Mouse (Mus musculus) lung, embryonic 15.5 days (tissue): Measurements from ENCODE around the gene Mast1. TPM values are rescaled to one million over a fixed set of nuclear protein-coding genes. Genes with fewer than 3 reads are reported as not detected.

Experiments used
- ATAC-seq: fragments of 200-750 bp; cut with Nextera tagmentation; 2 replicates; pipeline ENCODE4 v1.8.0; 2017; ENCODE audit warnings: moderate number of reproducible peaks, borderline replicate concordance; ENCODE audit not compliant: low FRiP score, low TSS enrichment; ENCODE audit errors: extremely low read depth
- H3K27ac ChIP-seq: fragments of 300-500 bp; sonication (generic); 2 replicates; pipeline ENCODE4 v1.5.1; 2015; ENCODE audit warnings: moderate library complexity, mild to moderate bottlenecking, inconsistent platforms
- H3K27me3 ChIP-seq: fragments of 300-500 bp; sonication (generic); 2 replicates; pipeline ENCODE4 v1.6.1; 2015; ENCODE audit warnings: inconsistent platforms
- H3K36me3 ChIP-seq: fragments of 300-500 bp; sonication (generic); 2 replicates; pipeline ENCODE4 v1.6.1; 2015; ENCODE audit warnings: inconsistent platforms
- H3K4me1 ChIP-seq: fragments of 300-500 bp; sonication (generic); 2 replicates; pipeline ENCODE4 v1.6.1; 2015; ENCODE audit warnings: inconsistent platforms
- H3K4me2 ChIP-seq: fragments of 300-500 bp; sonication (generic); 2 replicates; pipeline ENCODE4 v1.6.1; 2015; ENCODE audit warnings: inconsistent platforms, mild to moderate bottlenecking, moderate library complexity
- H3K4me3 ChIP-seq: fragments of 300-500 bp; sonication (generic); 2 replicates; pipeline ENCODE4 v1.5.1; 2015; ENCODE audit warnings: mild to moderate bottlenecking, inconsistent platforms
- H3K9ac ChIP-seq: fragments of 300-500 bp; sonication (generic); 2 replicates; pipeline ENCODE4 v1.6.1; 2015; ENCODE audit warnings: inconsistent platforms
- H3K9me3 ChIP-seq: fragments of 300-500 bp; sonication (generic); 2 replicates; pipeline ENCODE4 v1.6.1; 2016; ENCODE audit warnings: inconsistent platforms
- WGBS: fragments of 180-500 bp; shearing (Covaris S2); methylation state at CpG from one replicate; pipeline ENCODE4 v1.1.7; 2015; 5-methylcytosine and 5-hydroxymethylcytosine counted together
- polyA plus RNA-seq: library from polyadenylated mRNA; unstranded; fragments of >200 nt; fragmentation: Nextera tagmentation; extraction: Ambion mirVana; gene quantifications from 2 replicates; pipeline ENCODE4 v1.2.1, GENCODE M21; 2015

The Mast1 gene
- polyA plus RNA-seq, 1 experiment from 2014 or later: 0.49 TPM

DNA sequence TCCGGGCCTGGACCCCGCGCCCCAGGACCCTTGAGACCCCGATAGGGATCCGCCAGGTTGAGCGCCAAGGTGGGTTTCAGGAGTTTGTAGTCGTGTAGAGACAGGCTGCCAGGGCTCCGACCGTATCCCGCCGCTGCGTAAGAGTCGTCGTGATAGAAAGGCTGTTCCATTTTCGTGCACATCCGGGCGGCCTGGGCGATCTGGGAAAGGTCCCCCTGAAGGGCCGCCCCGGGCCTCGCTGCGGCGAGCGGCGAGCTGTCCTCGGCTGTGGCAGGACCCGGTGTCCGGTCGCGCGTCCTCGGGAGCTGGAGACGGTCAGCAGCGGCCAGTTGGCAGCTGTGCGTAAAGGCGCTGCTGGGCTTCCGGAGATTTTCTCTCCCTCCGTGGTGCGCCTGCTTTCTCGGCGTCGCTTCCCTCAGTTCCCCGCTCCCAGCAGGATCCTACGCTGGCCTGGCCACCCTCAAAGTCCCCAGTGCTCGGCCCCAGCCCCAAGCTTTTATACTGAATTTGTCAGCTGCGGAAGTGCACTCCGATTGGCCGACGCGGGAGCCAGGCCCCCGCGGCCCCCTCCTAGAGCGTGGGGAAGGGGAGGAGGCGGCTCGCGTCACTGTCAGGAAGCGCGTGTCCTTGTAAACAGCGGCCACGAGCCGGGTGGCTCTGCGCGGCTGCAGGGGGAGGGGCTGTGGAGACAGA is 41.2 kb upstream of the Mast1 start, which contains the start of gene Junb:
Junb (minus strand) TSS at position 471 of the 693 bp plus-strand sequence.
- Histone ChIP-seq H3K9me3 (no peaks in the 10 kb centered on the region), H3K4me3 (peak within 1 kb of the TSS; percentile 61), H3K9ac (peak within 1 kb of the TSS; percentile 81), H3K27ac (peak within 1 kb of the TSS; percentile 93), H3K36me3 (peaks cover 9% of the 10 kb centered on the region), H3K27me3 (no peaks in the 10 kb centered on the region), H3K4me1 (peaks cover 79% of the 10 kb centered on the region), H3K4me2 (peak within 1 kb of the TSS; percentile 99)
- WGBS: under 1% methylated on average over 63 of the region's 63 CpGs
- ATAC-seq: peak; percentile 63

GRCm38 (mm10) chr8:84977435-84978247 is 40.5 kb upstream of the Mast1 start:
- under 1% methylated on average over 68 of the region's 70 CpGs for WGBS
- peak overlapping the region; percentile 93 for H3K27ac ChIP-seq
- peaks cover 77% of the 10 kb centered on the region for H3K4me1 ChIP-seq
- H3K4me2 ChIP-seq: peak overlapping the region; percentile 99
- peak overlapping the region; percentile 81 for H3K9ac ChIP-seq
- peak overlapping the region; percentile 61 for H3K4me3 ChIP-seq
- no peak for ATAC-seq
- no peaks in the 10 kb centered on the region for H3K9me3 ChIP-seq
- peaks cover 17% of the 10 kb centered on the region for H3K36me3 ChIP-seq
- H3K27me3 ChIP-seq: no peaks in the 10 kb centered on the region

- 2% methylated on average over 25 of the region's 25 CpGs for WGBS
These were observed 39.7 kb upstream of the Mast1 start for GRCm38 (mm10) chr8:84976763-84977434.

GRCm38 (mm10) chr8:84976031-84976762 is 39.0 kb upstream of the Mast1 start:
- Histone ChIP-seq H3K4me1 (peaks cover 65% of the 10 kb centered on the region), H3K4me3 (peak overlapping the region; percentile 61), H3K9ac (peak overlapping the region; percentile 81), H3K9me3 (no peaks in the 10 kb centered on the region), H3K36me3 (peaks cover 31% of the 10 kb centered on the region), H3K4me2 (peak overlapping the region; percentile 99), H3K27me3 (no peaks in the 10 kb centered on the region), H3K27ac (peak overlapping the region; percentile 93)
- WGBS: 2% methylated on average over 60 of the region's 61 CpGs
- ATAC-seq: peak; percentile 71

More at GRCm38 (mm10) chr8:84976763-84977434, 39.7 kb upstream of the Mast1 start:
- Histone ChIP-seq H3K4me2 (peak overlapping the region; percentile 99), H3K36me3 (peaks cover 24% of the 10 kb centered on the region), H3K27me3 (no peaks in the 10 kb centered on the region), H3K9ac (peak overlapping the region; percentile 81), H3K27ac (peak overlapping the region; percentile 93), H3K9me3 (no peaks in the 10 kb centered on the region), H3K4me1 (peaks cover 70% of the 10 kb centered on the region), H3K4me3 (peak overlapping the region; percentile 61)
- no peak for ATAC-seq

GRCm38 (mm10) chr8:84975434-84975833 is 38.3 kb upstream of the Mast1 start:
- WGBS: 39% methylated on average over 7 of the region's 7 CpGs
- Histone ChIP-seq H3K4me1 (peaks cover 65% of the 10 kb centered on the region), H3K4me3 (peak overlapping the region; percentile 61; the same call in 1 of the 2 replicates), H3K36me3 (peaks cover 38% of the 10 kb centered on the region), H3K9me3 (no peaks in the 10 kb centered on the region), H3K27me3 (no peaks in the 10 kb centered on the region), H3K27ac (peak overlapping the region; percentile 93), H3K9ac (no peak overlapping the region), H3K4me2 (peak overlapping the region; percentile 99)
- no peak for ATAC-seq

GRCm38 (mm10) chr8:84974543-84975142 is 37.5 kb upstream of the Mast1 start:
- Histone ChIP-seq H3K4me2 (no peak overlapping the region), H3K27ac (no peak overlapping the region; the same call in 1 of the 2 replicates), H3K4me1 (peaks cover 58% of the 10 kb centered on the region), H3K36me3 (peaks cover 38% of the 10 kb centered on the region), H3K9ac (no peak overlapping the region), H3K9me3 (no peaks in the 10 kb centered on the region), H3K4me3 (no peak overlapping the region), H3K27me3 (no peaks in the 10 kb centered on the region)
- ATAC-seq: no peak
- 74% methylated on average over 8 of the region's 8 CpGs for WGBS

DNA sequence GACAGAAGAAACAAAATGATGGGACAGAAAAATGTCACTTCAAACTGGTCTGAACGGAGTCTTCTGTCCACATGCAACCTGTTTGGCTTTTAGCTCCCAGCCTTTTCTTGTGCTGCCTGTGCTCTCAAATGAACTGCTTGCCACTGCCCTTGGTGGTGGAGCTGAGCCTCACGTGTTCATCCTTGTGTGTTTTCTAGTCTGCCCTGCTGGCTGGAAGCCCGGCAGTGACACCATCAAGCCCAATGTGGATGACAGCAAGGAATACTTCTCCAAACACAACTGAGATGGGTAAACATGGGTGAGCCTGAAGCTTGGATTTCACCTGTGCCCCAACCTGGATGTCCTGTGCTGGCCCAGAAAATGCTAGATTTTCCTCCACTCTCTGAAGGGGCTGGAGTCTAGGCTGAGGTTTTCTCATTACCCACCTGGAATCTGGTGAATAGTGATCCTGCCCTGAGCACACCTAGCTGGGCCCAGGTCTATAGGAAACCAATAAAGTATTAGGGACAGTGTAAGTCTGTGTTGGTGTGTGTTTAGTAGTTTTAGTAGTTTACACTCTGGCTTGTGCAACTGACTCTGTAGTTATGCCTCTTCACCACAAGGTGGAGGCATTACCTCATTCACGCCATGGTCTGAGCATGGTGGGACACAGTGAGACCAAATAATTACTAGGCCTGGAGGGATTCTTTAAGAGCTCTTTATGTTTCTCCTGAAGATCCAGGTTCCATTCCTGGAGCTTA is 36.8 kb upstream of the Mast1 start:
- Histone ChIP-seq H3K27ac (no peak overlapping the region), H3K4me3 (no peak overlapping the region), H3K9me3 (no peaks in the 10 kb centered on the region), H3K9ac (no peak overlapping the region), H3K4me1 (peaks cover 52% of the 10 kb centered on the region), H3K27me3 (no peaks in the 10 kb centered on the region), H3K36me3 (peaks cover 38% of the 10 kb centered on the region), H3K4me2 (no peak overlapping the region)
- WGBS: 54% methylated on average over 4 of the region's 4 CpGs
- no peak for ATAC-seq

DNA sequence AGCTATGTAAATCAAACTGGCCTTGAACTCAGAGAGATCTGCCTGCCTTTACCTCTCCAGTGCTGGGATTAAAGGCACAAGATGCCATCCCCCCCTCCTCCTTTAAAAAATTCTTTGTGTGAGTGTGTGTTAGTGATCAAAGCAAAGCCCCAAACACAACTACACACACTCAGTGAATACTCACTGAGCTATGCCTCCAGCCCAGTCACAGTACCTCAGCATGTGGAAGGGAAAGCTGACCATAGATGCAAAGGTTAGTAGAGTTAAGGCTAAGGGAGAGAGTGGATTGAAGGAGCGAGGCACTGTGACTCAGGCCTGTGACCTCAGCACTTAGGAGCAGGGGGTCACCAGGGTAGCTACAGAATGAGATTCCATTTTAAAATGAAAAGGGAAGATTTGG is 35.9 kb upstream of the Mast1 start:
- Histone ChIP-seq H3K36me3 (peaks cover 38% of the 10 kb centered on the region), H3K27ac (no peak overlapping the region), H3K9ac (no peak overlapping the region), H3K4me1 (peaks cover 52% of the 10 kb centered on the region), H3K27me3 (no peaks in the 10 kb centered on the region), H3K4me2 (no peak overlapping the region), H3K4me3 (no peak overlapping the region), H3K9me3 (no peaks in the 10 kb centered on the region)
- no peak for ATAC-seq
- 94% methylated on average over 1 of the region's 1 CpGs for WGBS

- Histone ChIP-seq H3K4me1 (peaks cover 47% of the 10 kb centered on the region), H3K9me3 (no peaks in the 10 kb centered on the region), H3K9ac (peak overlapping the region; percentile 83; the same call in 1 of the 2 replicates), H3K27ac (no peak overlapping the region), H3K4me2 (peak overlapping the region; percentile 77), H3K4me3 (peak overlapping the region; percentile 67), H3K27me3 (no peaks in the 10 kb centered on the region), H3K36me3 (peaks cover 38% of the 10 kb centered on the region)
- WGBS: 59% methylated on average over 5 of the region's 5 CpGs
- ATAC-seq: no peak
These were observed 33.8 kb upstream of the Mast1 start for GRCm38 (mm10) chr8:84970913-84971312.

DNA sequence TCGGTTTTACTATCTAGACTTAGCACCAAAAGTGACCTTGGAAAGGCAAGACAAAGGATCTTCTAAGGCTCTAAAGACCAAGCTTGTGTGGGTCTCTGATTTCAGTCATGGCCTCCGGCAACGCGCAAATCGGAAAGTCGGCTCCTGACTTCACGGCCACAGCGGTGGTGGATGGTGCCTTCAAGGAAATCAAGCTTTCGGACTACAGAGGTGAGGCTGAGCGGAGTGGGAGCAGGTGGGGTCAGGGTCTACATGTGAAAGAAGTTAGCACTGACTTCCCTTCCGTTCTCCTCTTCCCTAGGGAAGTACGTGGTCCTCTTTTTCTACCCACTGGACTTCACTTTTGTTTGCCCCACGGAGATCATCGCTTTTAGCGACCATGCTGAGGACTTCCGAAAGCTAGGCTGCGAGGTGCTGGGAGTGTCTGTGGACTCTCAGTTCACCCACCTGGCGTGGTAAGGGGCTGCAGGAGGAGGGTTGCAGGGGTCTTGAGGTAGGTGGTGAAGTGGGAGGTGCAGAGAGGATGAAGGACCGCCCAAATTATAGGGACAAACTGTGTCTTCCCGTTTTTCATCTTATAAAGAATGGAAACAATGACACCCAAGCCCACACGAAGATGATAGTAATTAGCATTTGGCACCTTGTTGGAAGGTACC is 33.1 kb upstream of the Mast1 start:
- Histone ChIP-seq H3K27ac (peak overlapping the region; percentile 89), H3K36me3 (peaks cover 38% of the 10 kb centered on the region), H3K27me3 (no peaks in the 10 kb centered on the region), H3K4me3 (peak overlapping the region; percentile 67), H3K9ac (peak overlapping the region; percentile 83), H3K4me2 (peak overlapping the region; percentile 77), H3K4me1 (peaks cover 42% of the 10 kb centered on the region), H3K9me3 (no peaks in the 10 kb centered on the region)
- ATAC-seq: no peak
- WGBS: 7% methylated on average over 21 of the region's 21 CpGs
